Mouse (Mus musculus) mouse embryonic stem cell (cell line): ENCODE results near the gene Myo6.
"Not testable (repeated sequence)": the region's sequence is repeated elsewhere in the genome, so short reads cannot be mapped to it uniquely, and the experiment has no call there.

Source experiments
- in situ Hi-C, 2 experiments: fragments of 300-500 bp; cut with MboI; formaldehyde crosslinking; loops; 1 replicate in 1 of 2; 3 replicates in 1 of 2; pipeline ENCODE4 v1.14.3; 2019 to 2020; ENCODE audit warnings: low sequenced_read_pairs in 2 of 2, low pct_unique_long_range_greater_than_20kb in 1 of 2, mixed read lengths in 1 of 2; ENCODE audit not compliant: unreplicated experiment in 1 of 2

Gene Myo6

GRCm38 (mm10) chr9:80275053-80275771 lies 110.4 kb downstream of the Myo6 start:
- in situ Hi-C loops: no loop called here

DNA sequence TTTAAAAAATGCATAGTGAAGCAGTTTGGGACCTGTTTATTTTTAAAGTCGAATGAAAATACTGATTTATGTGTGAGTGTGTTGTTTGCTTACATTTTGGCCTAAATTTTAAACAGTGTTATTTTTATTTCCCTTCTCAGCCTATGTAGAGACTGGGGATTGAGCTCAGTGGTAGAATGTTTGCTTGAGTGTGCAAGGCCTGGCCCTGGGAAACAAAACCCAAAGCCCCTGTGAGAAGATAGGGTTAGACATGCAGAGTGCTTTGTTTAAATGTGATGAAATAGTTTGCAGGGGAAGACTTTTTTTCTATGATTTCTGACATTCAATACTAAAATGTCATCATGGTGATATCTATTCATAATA lies 110.9 kb downstream of the Myo6 start:
- in situ Hi-C loops: no loop called here

GRCm38 (mm10) chr9:80277157-80277556 lies 112.3 kb downstream of the Myo6 start:
- in situ Hi-C loops: no loop called here

DNA sequence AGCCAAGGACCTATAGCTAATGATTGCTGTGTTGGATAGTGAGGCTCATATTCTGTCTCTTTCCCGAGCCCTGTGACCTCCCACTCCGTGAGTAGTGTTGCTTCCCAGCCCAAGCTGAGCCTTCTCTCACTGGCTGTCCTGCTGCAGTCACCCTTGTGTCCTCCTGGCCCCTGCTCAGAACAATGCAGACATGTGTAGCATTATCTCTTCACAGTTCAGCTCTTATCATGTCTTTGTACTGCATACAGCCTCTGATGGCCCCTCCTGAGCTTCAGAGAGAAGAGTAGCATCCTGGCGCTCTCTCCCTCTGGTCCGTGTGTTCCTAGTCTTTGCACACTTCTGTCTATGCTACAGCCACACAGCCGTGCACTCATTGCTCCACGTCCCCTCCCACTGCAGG lies 112.9 kb downstream of the Myo6 start:
- in situ Hi-C loops: no loop called here

- in situ Hi-C loops: no loop called here
Measured at GRCm38 (mm10) chr9:80280724-80281123, 115.9 kb downstream of the Myo6 start.

GRCm38 (mm10) chr9:80282426-80282825 lies 117.6 kb downstream of the Myo6 start:
- in situ Hi-C loops: no loop called here

- in situ Hi-C loops: no loop called here
Measured at GRCm38 (mm10) chr9:80284539-80285174, 119.8 kb downstream of the Myo6 start.

DNA sequence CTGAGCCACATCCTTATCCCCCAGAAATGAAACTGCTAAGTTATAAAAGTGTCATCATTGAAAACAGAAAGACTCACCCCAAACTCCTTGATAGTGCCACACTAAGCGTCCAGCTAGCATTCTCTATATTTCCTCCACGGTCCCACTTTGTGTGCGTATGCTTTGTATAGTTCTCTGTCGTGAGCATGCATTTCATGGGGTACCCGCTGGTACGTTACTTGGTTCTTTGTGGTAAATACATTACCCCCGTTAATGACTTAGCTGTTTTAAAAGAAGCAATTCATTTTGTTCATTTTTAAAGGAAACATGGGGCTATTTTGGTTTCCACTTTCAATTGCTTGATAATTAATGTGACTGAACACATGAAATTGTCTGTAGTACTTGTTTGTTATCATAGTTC lies 122.0 kb downstream of the Myo6 start:
- in situ Hi-C loops: no loop called here

GRCm38 (mm10) chr9:80293056-80293584 lies 128.3 kb downstream of the Myo6 start:
- in situ Hi-C loops: no loop called here

DNA sequence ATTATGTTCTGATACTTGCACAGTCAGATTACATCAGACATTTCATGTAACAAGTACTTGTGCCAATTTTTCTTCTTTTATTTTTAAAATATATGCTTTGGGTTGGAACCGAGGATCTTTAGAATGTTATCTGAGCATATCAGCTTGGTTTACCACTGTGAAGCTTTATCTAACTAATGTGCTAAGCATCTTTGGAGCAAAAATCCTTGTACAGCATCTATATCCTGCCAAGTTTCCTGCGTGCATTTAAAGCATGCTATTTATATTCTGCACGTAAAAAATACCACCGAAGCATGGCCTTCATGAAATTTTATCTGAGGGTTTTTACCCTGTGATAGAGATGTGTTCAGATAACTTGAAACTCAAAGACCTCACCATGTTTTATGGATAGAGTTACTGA lies 131.3 kb downstream of the Myo6 start:
- in situ Hi-C loops: no loop called here

DNA sequence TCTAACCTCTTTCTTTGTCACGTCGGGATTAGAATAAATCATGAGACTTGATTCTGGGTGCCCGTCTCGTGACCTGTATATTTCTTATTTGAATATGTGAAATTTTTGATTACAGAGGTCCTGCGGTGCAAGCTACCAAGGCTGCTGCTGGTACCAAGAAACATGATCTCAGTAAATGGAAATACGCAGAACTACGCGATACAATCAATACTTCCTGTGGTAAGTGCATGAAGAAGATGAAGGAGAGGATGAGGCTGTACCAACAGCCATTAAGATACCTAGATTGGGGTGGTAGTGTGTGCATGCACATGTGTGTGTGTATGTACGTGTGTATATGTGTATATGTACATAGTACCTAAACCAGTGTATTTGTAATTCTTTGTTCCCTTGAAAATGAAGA lies 134.2 kb downstream of the Myo6 start:
- in situ Hi-C loops: no loop called here

DNA sequence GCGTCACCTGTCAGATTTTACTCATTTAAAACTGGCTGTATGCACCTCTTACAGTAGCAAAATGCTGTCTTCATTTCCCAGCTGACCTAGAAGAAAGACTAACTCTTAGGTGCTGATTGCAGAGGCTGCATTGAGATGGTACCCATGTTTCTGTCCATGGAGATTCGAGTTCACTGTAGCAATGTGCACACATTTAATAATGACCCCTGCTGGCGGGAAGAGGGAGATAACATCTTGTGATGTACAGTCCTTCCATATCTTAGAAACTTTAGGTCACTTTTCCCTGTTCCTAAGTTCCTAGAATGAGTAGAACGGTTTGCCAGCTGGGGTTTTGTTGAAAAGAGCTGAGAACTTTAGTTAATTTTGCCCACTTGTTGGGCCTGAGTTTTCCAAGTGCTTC lies 138.7 kb downstream of the Myo6 start:
- in situ Hi-C loops: no loop called here

- in situ Hi-C loops: no loop called here
Measured at GRCm38 (mm10) chr9:80306390-80306789, 141.6 kb downstream of the Myo6 start.

DNA sequence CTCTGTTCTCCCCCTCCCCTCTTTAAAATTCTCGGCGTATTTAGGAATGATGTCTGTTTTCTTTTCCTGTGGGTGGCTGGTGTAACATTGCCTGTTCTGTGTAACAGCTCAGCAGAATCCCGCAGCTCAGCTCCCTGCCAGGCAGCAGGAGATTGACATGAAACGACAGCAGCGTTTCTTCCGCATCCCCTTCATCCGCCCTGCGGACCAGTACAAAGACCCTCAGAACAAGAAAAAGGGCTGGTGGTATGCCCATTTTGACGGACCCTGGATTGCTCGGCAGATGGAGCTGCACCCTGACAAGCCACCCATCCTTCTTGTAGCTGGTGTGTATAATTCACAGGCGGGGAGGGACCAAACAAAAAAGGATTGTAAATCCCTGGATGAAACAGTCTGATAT lies 142.0 kb downstream of the Myo6 start:
- in situ Hi-C loops: no loop called here

DNA sequence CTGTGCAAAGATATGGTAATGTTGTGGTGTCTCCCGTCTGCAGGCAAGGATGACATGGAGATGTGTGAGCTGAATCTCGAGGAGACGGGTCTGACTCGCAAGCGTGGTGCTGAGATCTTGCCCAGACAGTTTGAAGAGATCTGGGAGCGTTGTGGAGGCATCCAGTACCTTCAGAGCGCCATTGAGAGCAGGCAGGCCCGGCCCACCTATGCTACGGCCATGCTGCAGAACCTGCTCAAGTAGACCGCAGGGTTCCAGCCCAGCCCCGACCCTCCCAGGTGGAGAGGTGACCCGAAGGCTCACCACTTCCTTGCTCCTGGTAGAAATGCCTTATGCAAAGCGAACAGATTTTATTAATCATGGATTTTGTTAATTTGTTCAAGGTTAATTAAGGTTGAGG lies 142.8 kb downstream of the Myo6 start:
- in situ Hi-C loops: no loop called here

DNA sequence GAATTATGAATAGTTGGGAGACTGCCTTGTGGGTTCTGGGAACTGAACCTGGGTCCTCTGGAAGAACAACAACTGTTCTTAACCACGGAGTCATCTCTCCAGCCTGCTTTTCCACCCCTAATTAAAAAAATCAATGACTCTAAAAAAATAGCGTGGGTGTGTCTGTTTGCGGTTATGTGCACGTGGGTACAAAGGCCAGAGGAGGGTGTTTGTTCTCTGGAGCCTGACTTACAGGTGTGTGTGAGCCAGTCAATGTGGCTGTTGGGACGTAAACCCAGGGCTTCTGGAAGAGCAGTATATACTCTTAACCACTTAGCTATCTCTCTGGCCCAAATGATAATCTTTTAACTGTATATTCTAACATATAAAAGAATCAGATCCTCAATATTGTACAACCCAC lies 148.8 kb downstream of the Myo6 start:
- in situ Hi-C loops: no loop called here

GRCm38 (mm10) chr9:80315922-80316321 lies 151.1 kb downstream of the Myo6 start:
- in situ Hi-C loops: no loop called here

GRCm38 (mm10) chr9:80318027-80318426 lies 153.2 kb downstream of the Myo6 start:
- in situ Hi-C loops: no loop called here

- in situ Hi-C loops: not testable (repeated sequence)
Measured at GRCm38 (mm10) chr9:80321051-80321887, 156.4 kb downstream of the Myo6 start.
